Mouse (Mus musculus) neural tube, postnatal 0 days (tissue): ENCODE measurements around the gene Ankrd26. TPM values are rescaled to one million over a fixed set of nuclear protein-coding genes. Genes with fewer than 3 reads are reported as not detected.

Experiments used
- polyA plus RNA-seq: library from polyadenylated mRNA; unstranded; fragments of >200 nt; fragmentation: Nextera tagmentation; extraction: Ambion mirVana; gene quantifications from 2 replicates; pipeline ENCODE4 v1.2.1, GENCODE M21; 2015

Gene Ankrd26
- 12.6 and 14.7 TPM in 2 replicates for polyA plus RNA-seq

GRCm38 (mm10) chr6:118561745-118562609 lies at the start of gene Ankrd26:
Gene Ankrd26, minus strand, starts transcription at chr6:118562226.

DNA sequence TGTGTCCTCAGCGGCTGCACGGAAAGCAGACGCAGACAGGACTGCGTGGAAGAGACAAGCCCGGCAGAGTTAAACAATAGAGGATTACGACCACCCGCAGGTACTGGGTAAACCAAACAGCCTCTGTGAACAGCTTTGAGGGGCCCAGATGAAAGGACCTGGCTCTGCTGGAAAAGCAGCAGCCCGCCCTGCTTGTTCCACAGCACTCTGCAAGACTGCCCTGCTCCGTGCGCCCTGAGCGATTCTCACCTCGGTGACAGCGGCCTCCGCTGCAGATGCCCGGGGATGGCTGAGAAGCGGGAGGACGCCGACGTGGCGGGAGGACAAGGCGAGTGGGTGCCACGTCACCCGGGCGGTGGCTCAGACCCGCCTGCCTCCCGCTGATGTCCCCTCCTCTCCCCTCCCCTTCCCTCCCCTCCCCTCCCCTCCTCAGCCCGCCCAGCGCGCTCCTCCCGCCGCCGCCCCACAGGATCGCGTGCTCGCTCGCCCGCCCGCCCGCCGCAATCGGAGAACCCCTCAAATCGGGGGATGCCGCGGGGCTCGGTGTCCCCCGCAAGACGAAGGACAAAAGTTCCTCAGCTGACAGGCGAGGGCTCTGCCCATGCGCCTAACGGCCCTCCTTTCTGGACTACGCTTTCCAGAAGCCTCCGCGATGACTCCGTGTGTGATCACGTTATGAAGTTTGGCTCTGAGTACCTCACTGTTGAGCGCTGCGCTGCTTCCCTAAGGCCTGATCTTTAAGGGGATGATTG lies 82.9 kb downstream of the Ankrd26 start, which contains the start of gene Zfp9:
Zfp9 (minus strand) TSS at position 364 of the 752 bp plus-strand sequence.

GRCm38 (mm10) chr6:118455042-118455631 lies 106.9 kb downstream of the Ankrd26 start, which contains the start of gene Zfp248:
Gene Zfp248, minus strand, starts transcription at chr6:118455528.

Other genes starting within 250 kb of the Ankrd26 start
- 12.7 and 13.1 TPM in 2 replicates for gene Bms1, start 142.8 kb downstream of the Ankrd26 start, polyA plus RNA-seq
- 11.8 and 12.7 TPM in 2 replicates for gene Zfp248, start 106.7 kb downstream of the Ankrd26 start, polyA plus RNA-seq
- gene Zfp9, start 82.9 kb downstream of the Ankrd26 start, polyA plus RNA-seq = 7.7 and 8.7 TPM in 2 replicates